Mouse (Mus musculus): ENCODE data around the gene Rsph10b.

DNA sequence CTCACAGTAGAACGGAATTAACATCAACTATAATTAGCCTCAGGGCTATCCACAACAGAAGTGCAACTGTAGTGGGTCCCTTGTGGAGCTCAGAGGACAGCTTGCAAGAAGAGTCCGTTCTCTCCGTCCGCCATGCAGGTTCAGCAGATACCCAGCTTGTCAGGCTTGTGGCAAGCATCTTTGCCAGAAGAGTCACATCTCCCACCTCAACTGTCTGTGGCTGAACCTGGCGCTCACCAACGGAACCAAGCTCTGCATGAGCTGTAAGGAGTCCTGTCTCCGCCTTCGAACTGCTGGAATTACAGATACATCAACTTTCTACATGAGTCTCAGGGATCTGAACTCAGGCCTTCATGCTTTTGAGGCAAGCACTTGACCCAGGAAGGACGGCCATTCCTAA is 3.3 kb downstream of the Rsph10b start:
- TF ChIP-seq EP300 (IDR thresholded peaks at IDR 0.05; ENCODE audit: insufficient read depth, low read depth, low read length) (no peak), CTCF (IDR thresholded peaks at IDR 0.05) (no peak), POLR2A (IDR thresholded peaks at IDR 0.05; ENCODE audit: insufficient read depth, low read depth, low read length) (no peak)
